Mouse (Mus musculus): Measurements from ENCODE around the gene Ifna9.
A peak's percentile ranks its signal among the peaks of the same experiment; 100 is the strongest.
"Not testable (repeated sequence)": the region's sequence is repeated elsewhere in the genome, so short reads cannot be mapped to it uniquely, and the experiment has no call there.

The Ifna9 gene

DNA sequence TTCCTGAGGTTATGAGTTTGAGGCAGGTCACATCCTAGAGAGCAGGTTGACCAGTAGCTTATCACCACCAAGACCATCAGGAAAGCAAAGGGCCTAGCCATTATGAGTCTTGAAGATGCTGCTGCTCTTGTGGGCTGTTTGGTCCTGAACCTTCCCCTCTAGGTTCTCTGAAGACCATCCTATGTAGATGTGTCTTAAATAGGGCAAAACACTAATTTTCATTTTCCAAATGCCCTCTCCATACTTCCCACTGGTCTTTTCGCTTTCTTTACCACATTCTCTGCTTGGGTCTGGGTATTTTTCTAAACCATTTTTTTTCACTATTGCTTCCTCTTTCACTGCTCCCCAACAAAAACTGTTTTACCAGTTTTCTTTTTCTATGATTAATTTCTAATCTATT lies at the start of gene Ifna9:
Gene Ifna9, minus strand, starts transcription at position 101 of the 400 bp plus-strand sequence.
- DNase-seq: no peak

DNA sequence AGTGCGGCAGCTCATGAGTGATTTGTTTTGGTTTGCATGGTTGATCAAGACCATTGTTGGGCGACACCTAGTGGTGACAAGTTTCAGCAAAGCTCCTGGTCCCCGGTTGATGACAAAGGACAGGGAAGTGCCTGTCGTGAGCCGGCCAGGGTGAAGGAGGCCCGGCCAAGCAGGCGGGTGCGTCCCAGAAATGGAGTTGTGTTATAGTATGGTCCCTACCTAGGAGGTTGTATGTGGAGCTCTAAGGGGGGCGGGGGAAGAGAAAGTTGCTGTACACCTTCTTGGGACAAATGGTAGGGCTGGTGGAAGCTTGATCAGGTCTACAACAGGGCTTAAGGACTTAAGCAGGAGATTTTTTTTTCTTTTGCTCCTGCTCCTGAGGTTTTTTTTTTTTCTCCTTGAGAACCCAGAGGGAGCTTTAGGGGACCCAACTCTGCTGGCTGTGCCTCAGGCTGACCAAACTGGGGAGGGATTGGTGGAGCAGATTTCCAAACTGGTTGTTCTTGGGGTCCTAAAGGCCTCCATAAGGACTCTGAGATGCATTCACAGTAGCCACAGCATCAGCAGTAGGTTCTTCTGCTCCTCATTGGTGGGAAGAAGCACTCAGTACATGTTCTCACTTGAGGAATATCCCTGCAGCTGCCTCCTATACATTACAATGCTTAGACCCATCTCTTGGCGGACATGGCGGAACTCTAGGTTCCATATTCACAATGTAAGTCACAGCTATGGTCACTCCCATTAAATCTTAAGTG lies 49.1 kb upstream of the Ifna9 start:
- DNase-seq: peak; percentile 98

DNA sequence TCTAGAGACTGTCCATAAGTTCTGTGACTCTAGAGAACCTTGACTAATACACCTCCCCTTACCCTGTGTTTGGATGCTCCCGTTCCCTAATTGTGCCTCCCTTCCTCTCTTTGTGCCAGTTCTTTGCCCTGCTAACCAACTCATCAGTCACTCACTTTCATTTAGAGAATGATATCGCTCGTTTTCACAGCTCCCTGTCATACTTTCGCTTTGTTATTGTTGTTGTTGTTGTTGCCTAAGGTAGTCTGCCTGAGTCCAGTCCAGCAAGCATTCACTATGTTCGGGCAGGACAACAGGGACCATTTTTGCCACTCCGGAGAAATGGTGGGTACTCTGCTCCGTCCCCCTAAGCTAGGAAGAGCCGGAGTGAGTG lies 48.5 kb upstream of the Ifna9 start:
- peak; percentile 88 for DNase-seq

DNA sequence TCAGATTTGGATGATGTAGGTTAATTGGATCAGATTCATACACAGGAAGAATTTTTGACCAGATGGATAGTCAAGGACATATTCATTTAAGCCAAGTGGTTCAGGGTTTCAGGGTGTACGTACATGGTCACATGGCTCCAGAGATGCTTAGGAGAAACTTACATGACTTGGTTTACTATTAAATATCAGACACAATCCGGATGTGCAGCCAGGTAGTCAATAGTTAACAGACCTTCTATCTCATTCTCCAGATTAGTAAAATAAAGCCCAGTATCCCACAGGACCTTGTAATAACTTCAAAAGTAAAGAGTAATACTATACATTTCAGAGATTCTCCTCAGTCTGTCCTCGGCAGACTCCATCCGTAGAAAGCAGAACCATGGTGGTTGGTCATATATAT lies 42.1 kb upstream of the Ifna9 start, which contains the start of gene C87499:
Gene C87499, minus strand, starts transcription at position 101 of the 400 bp plus-strand sequence.
- no peak for DNase-seq

DNA sequence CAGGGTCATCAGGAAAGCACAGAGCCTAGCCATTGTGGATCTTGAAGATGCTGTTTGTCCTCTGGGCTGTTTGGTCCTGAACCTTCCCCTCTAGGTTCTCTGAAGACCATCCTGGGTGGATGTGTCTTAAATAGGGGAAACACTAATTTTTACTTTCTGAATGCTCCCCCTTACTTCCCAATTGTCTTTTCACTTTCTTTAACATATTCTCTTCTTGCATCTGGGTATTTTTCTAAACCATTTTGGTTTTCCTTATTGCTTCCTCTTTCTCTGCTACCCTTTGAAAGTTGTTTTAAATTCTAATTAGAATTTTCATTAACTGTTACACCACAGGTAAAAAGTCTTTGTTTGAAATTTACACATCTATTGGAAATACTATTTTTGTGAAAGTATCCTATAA lies 11.1 kb upstream of the Ifna9 start, which contains the start of gene Ifna12:
Gene Ifna12, minus strand, starts transcription at position 101 of the 400 bp plus-strand sequence.
- no peak for DNase-seq

DNA sequence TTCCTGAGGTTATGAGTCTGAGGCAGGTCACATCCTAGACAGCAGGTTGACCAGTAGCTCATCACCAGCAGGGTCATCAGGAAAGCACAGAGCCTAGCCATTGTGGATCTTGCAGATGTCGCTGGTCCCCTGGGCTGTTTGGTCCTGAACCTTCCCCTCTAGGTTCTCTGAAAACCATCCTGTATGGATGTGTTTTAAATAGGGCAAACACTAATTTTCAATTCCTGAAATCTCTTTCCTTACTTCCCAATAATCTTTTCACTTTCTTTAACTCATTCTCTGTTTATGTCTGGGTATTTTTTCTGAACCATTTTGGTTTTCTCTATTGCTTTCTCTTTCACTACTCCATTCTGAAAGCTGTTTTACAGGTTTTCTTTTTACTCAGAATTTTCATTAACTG lies 20.5 kb downstream of the Ifna9 start, which contains the start of gene Ifna14:
Gene Ifna14, minus strand, starts transcription at position 101 of the 400 bp plus-strand sequence.
- DNase-seq: no peak

DNA sequence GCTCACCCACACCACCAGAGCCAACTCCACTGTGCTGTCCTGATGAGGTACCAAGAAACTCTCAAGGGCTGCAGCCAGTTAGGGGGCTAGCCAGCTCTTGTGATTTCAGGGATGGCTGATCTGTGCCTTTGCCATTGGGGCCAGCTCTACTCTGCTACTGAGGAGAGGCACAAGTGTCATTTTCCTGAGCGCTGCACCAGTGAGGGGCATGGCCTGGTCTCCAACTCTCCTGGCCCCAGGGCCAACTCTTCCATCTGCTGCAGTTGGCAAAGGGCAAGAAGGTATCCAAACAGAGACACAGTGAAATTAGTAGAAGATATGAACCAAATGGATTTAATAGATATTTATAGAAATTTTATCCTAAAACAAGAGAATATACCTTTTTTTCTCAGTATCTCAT lies 30.4 kb downstream of the Ifna9 start:
- no peak for DNase-seq

DNA sequence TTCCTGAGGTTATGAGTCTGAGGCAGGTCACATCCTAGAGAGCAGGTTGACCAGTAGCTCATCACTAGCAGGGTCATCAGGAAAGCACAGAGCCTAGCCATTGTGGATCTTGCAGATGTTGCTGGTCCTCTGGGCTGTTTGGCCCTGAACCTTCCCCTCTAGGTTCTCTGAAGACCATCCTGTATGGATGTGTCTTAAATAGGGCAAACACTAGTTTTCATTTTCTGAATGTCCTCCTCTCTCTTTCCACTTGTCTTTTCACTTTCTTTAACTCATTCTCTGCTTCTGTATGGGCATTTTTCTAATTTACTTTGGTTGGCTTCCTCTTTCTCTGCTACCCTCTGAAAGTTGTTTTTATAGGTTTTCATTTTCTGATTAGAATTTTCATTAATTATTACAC lies 34.0 kb downstream of the Ifna9 start, which contains the start of gene Ifna15:
Gene Ifna15, minus strand, starts transcription at position 101 of the 400 bp plus-strand sequence.
- not testable (repeated sequence) for DNase-seq

DNA sequence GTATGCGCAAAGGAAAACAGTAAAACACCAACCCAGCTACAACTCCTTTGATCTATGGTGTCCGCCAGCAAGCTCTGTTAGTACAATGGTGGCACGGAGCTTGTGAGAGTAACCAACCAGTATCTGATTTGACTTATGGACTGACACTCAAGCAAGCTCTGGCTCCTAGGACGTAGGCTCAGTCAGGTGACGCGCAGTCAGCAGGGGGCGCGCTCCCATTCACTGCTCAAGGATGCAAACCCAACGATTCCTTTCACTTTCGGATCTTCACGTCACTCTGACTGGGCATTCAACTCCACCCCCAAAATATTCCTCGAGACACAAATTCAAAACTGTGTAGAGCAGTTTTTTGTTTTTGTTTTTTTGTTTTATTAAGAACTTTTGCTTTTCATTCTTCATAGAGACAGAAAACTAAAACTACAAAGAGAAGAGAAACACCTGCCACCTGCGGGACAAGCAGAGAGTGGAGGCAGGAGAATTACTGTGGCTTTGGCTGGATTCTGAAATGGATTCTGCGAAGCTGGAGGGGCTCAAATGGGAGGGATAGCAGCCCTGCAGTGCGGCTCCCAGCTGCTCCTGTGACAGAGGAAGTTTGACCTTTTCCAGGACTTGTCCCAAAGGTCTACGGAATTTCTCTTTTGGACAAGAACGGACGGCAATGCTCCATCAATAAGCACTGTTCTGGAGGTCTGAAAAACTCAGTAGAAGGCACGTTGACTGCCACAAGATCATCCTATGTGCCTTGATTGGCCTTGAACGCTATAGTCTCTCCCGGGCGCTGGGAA lies 41.8 kb downstream of the Ifna9 start:
- peak; percentile 97 for DNase-seq

DNA sequence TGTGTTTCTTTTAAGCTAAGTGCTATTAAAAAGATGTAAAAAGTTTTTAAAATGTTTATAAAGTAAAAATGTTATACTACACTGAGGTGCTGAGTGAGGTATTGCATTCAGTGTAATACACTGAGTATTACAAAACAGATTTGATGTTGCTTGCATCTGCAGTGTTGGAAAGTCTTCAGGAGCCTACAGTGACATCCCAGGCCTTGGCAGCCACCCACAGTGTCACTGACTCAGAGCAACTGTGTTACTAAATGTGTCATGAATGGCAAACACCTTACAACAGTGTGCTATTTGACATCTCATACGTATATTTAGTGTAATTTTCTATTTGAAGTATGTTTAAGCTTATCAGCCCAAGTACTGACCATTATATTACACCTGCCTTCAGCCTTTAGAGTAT lies 44.2 kb downstream of the Ifna9 start:
- DNase-seq: no peak

DNA sequence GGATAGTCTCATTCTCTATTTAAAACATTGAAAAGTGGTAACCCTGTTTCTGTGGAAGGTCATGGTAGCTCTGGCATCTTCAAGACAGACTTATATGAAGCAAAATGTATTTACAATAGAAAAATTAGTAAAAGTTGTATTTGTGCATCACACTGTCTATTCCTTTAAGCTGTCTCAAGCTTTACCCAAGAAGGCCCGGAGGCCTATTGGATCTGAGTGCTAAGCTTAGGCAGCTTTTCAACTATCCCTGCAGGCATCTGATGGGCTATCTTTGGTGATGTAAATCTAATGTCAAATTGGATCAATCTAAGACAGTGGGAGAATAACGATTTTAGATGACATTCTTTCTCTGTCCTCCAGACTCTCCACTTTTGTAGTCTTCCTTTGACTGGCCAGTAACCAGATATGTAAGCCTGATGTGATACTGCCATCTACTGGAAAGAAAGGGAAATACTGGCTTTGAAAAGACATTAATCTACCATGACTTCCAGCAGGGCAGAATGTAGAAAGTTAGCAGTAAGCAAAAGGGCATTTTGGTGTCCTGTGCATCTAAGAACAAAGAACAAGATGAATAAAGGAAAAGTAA lies 48.4 kb downstream of the Ifna9 start:
- DNase-seq: no peak
